Mouse (Mus musculus): ENCODE data around the gene Sephs2. TPM values are rescaled to one million over a fixed set of nuclear protein-coding genes. Genes with fewer than 3 reads are reported as not detected.
"Not testable (repeated sequence)": the region's sequence is repeated elsewhere in the genome, so short reads cannot be mapped to it uniquely, and the experiment has no call there.

Gene Sephs2
- polyA plus RNA-seq, 1 experiment from 2014 or later: 59.1 TPM

- Histone ChIP-seq H3K4me3 (no peak overlapping the region), H3K36me3 (no peaks in the 10 kb centered on the region), H3K4me2 (no peak overlapping the region), H3K27me3 (no peaks in the 10 kb centered on the region), H3K9me3 (no peaks in the 10 kb centered on the region), H3K4me1 (peaks cover 17% of the 10 kb centered on the region), H3K27ac (no peak overlapping the region), H3K9ac (no peak overlapping the region)
- 96% methylated on average over 3 of the region's 3 CpGs for WGBS
- no peak for ATAC-seq (ENCODE audit: insufficient number of reproducible peaks, low FRiP score, low TSS enrichment, low read depth)
Measured at GRCm38 (mm10) chr7:127263526-127263925, 10.3 kb downstream of the Sephs2 start.

GRCm38 (mm10) chr7:127262218-127262961 is 11.5 kb downstream of the Sephs2 start:
- H3K9me3 ChIP-seq: no peaks in the 10 kb centered on the region
- peaks cover 1% of the 10 kb centered on the region; the same call in 1 of the 2 replicates for H3K36me3 ChIP-seq
- peaks cover 17% of the 10 kb centered on the region for H3K4me1 ChIP-seq
- no peak overlapping the region for H3K9ac ChIP-seq
- no peak for ATAC-seq (ENCODE audit: insufficient number of reproducible peaks, low FRiP score, low TSS enrichment, low read depth)
- WGBS: 78% methylated on average over 10 of the region's 10 CpGs
- no peaks in the 10 kb centered on the region for H3K27me3 ChIP-seq
- H3K4me3 ChIP-seq: no peak overlapping the region
- H3K4me2 ChIP-seq: no peak overlapping the region
- H3K27ac ChIP-seq: no peak overlapping the region

GRCm38 (mm10) chr7:127260309-127261111 is 13.3 kb downstream of the Sephs2 start, which contains the start of gene Dctpp1:
TSS of gene Dctpp1 (minus strand) at chr7:127260709.
- Histone ChIP-seq H3K9ac (peak within 1 kb of the TSS; percentile 71), H3K4me3 (peak within 1 kb of the TSS; percentile 60), H3K4me1 (peaks cover 17% of the 10 kb centered on the region), H3K36me3 (peaks cover 14% of the 10 kb centered on the region), H3K9me3 (no peaks in the 10 kb centered on the region), H3K27ac (peak within 1 kb of the TSS; percentile 8; the same call in 1 of the 2 replicates), H3K4me2 (peak within 1 kb of the TSS; percentile 73), H3K27me3 (no peaks in the 10 kb centered on the region)
- WGBS: under 1% methylated on average over 50 of the region's 50 CpGs
- ATAC-seq (ENCODE audit: insufficient number of reproducible peaks, low FRiP score, low TSS enrichment, low read depth): peak; percentile 98

DNA sequence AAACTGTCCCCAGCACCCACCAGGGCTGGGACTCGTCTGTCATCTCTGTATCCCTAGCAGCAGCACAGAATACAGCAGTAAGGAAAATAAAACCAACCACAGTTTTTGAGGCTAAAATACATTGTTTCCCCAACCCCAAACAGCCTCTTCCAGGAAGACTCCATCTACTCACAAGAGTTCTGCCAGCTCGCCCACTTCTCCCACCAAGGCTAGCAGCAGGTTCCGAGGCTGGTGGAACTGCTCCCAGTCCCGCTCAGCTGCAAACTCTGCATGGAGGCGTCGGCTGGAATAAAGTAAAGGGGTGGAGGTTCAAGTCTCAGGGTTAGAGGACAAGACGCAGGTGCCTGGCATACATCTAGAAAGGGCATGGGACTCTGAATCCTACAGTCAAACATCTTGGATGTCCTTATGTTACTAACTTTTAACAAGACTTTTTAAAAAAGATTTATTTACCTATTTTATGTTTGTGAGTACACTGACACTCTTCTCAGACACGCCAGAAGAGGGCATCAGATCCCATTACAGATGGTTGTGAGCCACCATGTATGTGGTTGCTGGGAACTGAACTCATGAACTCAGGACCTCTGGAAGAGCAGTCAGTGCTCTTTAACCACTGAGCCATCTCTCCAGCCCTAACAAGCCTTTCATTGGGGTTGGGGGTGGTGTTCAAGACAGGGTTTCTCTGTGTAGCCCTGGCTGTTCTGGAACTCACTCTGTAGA is 14.5 kb downstream of the Sephs2 start:
- Histone ChIP-seq H3K9ac (no peak overlapping the region), H3K27ac (no peak overlapping the region), H3K27me3 (no peaks in the 10 kb centered on the region), H3K4me2 (peak overlapping the region; percentile 73), H3K36me3 (peaks cover 14% of the 10 kb centered on the region), H3K4me3 (peak overlapping the region; percentile 60), H3K4me1 (peaks cover 25% of the 10 kb centered on the region), H3K9me3 (no peaks in the 10 kb centered on the region)
- WGBS: 65% methylated on average over 8 of the region's 8 CpGs
- no peak for ATAC-seq (ENCODE audit: insufficient number of reproducible peaks, low FRiP score, low TSS enrichment, low read depth)

DNA sequence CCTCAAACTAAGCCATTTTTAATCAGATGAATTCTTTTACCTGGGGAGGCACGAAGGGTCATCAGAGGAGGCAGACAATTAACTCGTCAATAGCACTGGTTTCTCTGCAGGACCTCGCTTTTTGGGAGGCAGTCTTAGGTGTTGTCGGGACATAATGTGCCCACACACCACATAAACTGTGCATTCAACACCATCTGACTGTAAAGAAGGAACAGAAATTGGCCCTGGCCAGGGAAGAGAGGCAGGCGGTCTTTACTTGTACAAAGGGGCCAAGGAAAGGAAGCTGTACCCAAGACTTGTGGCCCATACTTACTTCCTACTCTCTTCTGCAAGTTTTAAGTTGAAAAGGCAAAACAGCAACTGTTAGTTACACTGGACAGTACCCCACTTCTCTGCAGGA is 17.3 kb downstream of the Sephs2 start:
- 90% methylated on average over 5 of the region's 5 CpGs for WGBS
- no peak for ATAC-seq (ENCODE audit: insufficient number of reproducible peaks, low FRiP score, low TSS enrichment, low read depth)
- peaks cover 16% of the 10 kb centered on the region for H3K36me3 ChIP-seq
- H3K27ac ChIP-seq: no peak overlapping the region
- H3K27me3 ChIP-seq: no peaks in the 10 kb centered on the region
- H3K4me2 ChIP-seq: no peak overlapping the region
- no peak overlapping the region for H3K4me3 ChIP-seq
- no peaks in the 10 kb centered on the region for H3K9me3 ChIP-seq
- H3K4me1 ChIP-seq: peaks cover 29% of the 10 kb centered on the region
- H3K9ac ChIP-seq: no peak overlapping the region

DNA sequence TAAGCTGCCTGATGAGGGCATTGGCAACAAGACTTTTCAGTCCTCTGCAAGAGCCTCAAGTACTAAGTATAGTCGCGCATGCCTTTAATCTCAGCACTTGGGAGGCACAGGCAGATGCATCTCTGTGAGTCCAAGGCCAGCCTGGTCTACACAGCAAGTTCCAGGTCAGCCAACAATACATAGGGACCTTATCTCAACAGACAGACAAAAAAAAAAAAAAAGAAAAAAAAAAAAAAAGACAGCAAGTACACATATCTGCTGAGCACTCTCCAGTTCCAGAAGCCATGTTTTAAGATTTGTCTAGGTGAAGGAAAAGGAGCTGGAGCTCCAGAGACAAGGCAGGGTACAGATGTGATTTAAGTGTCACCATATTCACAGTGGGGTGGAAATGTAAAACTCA is 17.9 kb downstream of the Sephs2 start:
- 90% methylated on average over 2 of the region's 2 CpGs for WGBS
- no peaks in the 10 kb centered on the region for H3K27me3 ChIP-seq
- no peak for ATAC-seq (ENCODE audit: insufficient number of reproducible peaks, low FRiP score, low TSS enrichment, low read depth)

GRCm38 (mm10) chr7:127255008-127255407 is 18.8 kb downstream of the Sephs2 start:
- no peak for ATAC-seq (ENCODE audit: insufficient number of reproducible peaks, low FRiP score, low TSS enrichment, low read depth)
- no peak overlapping the region for H3K9ac ChIP-seq
- 20% methylated on average over 4 of the region's 4 CpGs for WGBS
- peaks cover 22% of the 10 kb centered on the region for H3K4me1 ChIP-seq
- peaks cover 24% of the 10 kb centered on the region for H3K36me3 ChIP-seq
- H3K27me3 ChIP-seq: no peaks in the 10 kb centered on the region
- peak overlapping the region; percentile 91 for H3K27ac ChIP-seq
- H3K4me2 ChIP-seq: peak overlapping the region; percentile 95
- peak overlapping the region; percentile 60 for H3K4me3 ChIP-seq
- no peaks in the 10 kb centered on the region for H3K9me3 ChIP-seq

More for the DNA sequence above, 17.9 kb downstream of the Sephs2 start:
- peaks cover 24% of the 10 kb centered on the region for H3K4me1 ChIP-seq
- H3K36me3 ChIP-seq: peaks cover 19% of the 10 kb centered on the region
- no peak overlapping the region for H3K27ac ChIP-seq
- H3K4me3 ChIP-seq: no peak overlapping the region
- no peak overlapping the region for H3K4me2 ChIP-seq
- H3K9ac ChIP-seq: no peak overlapping the region
- H3K9me3 ChIP-seq: no peaks in the 10 kb centered on the region

DNA sequence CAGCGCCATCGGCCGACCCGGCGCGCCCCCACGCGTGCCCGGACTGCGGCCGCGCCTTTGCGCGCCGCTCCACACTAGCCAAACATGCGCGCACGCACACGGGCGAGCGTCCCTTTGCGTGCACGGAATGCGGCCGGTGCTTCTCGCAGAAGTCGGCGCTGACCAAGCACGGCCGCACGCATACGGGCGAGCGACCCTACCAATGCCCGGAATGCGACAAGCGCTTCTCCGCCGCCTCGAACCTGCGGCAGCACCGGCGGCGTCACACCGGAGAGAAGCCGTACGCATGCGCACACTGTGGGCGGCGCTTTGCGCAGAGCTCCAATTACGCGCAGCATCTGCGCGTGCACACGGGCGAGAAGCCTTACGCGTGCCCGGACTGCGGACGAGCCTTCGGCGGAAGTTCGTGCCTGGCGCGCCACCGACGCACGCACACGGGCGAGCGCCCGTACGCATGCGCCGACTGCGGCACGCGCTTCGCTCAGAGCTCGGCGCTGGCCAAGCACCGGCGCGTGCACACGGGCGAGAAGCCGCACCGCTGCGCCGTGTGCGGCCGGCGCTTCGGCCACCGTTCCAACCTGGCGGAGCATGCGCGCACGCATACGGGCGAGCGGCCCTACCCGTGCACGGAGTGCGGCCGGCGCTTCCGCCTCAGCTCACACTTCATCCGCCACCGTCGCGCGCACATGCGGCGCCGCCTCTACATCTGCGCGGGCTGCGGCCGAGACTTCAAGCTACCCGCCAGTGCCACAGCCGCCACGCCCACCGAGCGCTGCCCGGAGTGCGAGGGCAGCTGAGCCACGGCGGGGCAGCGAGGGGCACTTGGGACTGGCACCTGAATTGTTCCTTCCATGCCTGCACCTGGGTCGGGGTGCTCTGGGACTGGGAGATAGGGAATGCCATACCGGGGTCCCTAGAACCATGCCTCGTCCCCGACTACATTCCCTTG is 19.8 kb downstream of the Sephs2 start:
- H3K9ac ChIP-seq: peak overlapping the region; percentile 67
- H3K36me3 ChIP-seq: peaks cover 33% of the 10 kb centered on the region
- peak overlapping the region; percentile 91 for H3K27ac ChIP-seq
- peak; percentile 90 for ATAC-seq (ENCODE audit: insufficient number of reproducible peaks, low FRiP score, low TSS enrichment, low read depth)
- peaks cover 14% of the 10 kb centered on the region for H3K4me1 ChIP-seq
- H3K27me3 ChIP-seq: no peaks in the 10 kb centered on the region
- no peaks in the 10 kb centered on the region for H3K9me3 ChIP-seq
- peak overlapping the region; percentile 95 for H3K4me2 ChIP-seq
- H3K4me3 ChIP-seq: peak overlapping the region; percentile 60
- under 1% methylated on average over 135 of the region's 136 CpGs for WGBS

DNA sequence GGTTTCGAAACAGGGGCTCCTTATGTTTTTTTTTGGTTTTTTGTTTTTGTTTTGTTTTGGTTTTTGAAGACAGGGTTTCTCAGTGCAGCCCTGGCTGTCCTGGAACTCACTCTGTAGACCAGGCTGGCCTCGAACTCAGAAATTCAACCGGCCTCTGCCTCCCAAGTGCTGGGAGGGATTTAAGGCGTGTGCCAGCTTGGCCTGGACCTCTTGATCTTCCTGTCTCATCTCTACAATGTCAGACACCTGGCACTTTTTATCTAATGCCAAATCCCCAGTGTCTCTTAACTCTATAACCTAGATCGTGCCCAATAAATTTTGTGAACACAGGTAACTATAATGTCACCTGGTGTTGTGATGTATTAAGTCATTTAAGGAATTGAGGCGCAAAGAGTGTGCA is 20.5 kb downstream of the Sephs2 start:
- peak overlapping the region; percentile 91 for H3K27ac ChIP-seq
- H3K9me3 ChIP-seq: no peaks in the 10 kb centered on the region
- peak overlapping the region; percentile 95 for H3K4me2 ChIP-seq
- H3K27me3 ChIP-seq: no peaks in the 10 kb centered on the region
- H3K36me3 ChIP-seq: peaks cover 38% of the 10 kb centered on the region
- peak overlapping the region; percentile 60 for H3K4me3 ChIP-seq
- ATAC-seq (ENCODE audit: insufficient number of reproducible peaks, low FRiP score, low TSS enrichment, low read depth): no peak
- 66% methylated on average over 6 of the region's 6 CpGs for WGBS
- peak overlapping the region; percentile 67; the same call in 1 of the 2 replicates for H3K9ac ChIP-seq
- peaks cover 12% of the 10 kb centered on the region for H3K4me1 ChIP-seq

DNA sequence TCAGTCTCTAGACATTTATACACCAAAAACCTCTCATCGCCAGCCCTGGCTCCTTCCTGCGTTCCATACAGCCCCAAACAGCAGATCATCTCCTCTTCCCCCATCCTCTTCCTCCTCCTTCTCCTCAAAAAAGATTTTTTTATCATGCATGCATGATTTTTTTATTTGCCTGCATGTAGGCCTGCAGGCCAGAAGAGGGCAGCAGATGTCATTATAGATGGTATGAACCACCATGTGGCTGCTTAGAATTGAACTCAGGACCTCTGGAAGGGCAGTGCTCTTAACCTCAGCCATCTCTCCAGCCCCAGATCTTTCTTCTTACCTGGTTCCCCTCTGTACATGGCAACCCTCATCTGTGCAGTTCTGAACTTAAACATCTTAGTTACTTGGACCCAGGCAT is 21.4 kb downstream of the Sephs2 start:
- Histone ChIP-seq H3K4me3 (no peak overlapping the region), H3K4me1 (peaks cover 12% of the 10 kb centered on the region), H3K27me3 (no peaks in the 10 kb centered on the region), H3K9ac (no peak overlapping the region), H3K9me3 (no peaks in the 10 kb centered on the region), H3K36me3 (peaks cover 45% of the 10 kb centered on the region), H3K4me2 (no peak overlapping the region), H3K27ac (no peak overlapping the region)
- 91% methylated on average over 2 of the region's 2 CpGs for WGBS
- ATAC-seq (ENCODE audit: insufficient number of reproducible peaks, low FRiP score, low TSS enrichment, low read depth): no peak

GRCm38 (mm10) chr7:127250511-127250910 is 23.3 kb downstream of the Sephs2 start:
- H3K4me3 ChIP-seq; H3K27me3 ChIP-seq; H3K4me2 ChIP-seq; H3K9ac ChIP-seq; H3K27ac ChIP-seq; H3K9me3 ChIP-seq; ATAC-seq (ENCODE audit: insufficient number of reproducible peaks, low FRiP score, low TSS enrichment, low read depth): not testable (repeated sequence)
- Histone ChIP-seq H3K36me3 (peaks cover 45% of the 10 kb centered on the region), H3K4me1 (peaks cover 24% of the 10 kb centered on the region)
- WGBS: 90% methylated on average over 8 of the region's 8 CpGs

Measured in limb, embryonic 15.5 days (tissue).